Mouse (Mus musculus): ENCODE measurements around the gene Foxp1. TPM values are rescaled to one million over a fixed set of nuclear protein-coding genes. Genes with fewer than 3 reads are reported as not detected.

The Foxp1 gene
- total RNA-seq, 2 experiments from 2014 or later: 35.0 to 46.2 TPM

GRCm38 (mm10) chr6:99182777-99183176, 339.7 kb downstream of the Foxp1 start:
- no peak for ATAC-seq (replicated peaks; ENCODE audit: low FRiP score, low TSS enrichment, poor library complexity, severe bottlenecking)

- no peak for ATAC-seq (replicated peaks; ENCODE audit: low FRiP score, low TSS enrichment, poor library complexity, severe bottlenecking)
Observed at GRCm38 (mm10) chr6:99176216-99176615, 346.3 kb downstream of the Foxp1 start.

GRCm38 (mm10) chr6:99175377-99175776, 347.1 kb downstream of the Foxp1 start:
- no peak for ATAC-seq (replicated peaks; ENCODE audit: low FRiP score, low TSS enrichment, poor library complexity, severe bottlenecking)

- ATAC-seq (replicated peaks; ENCODE audit: low FRiP score, low TSS enrichment, poor library complexity, severe bottlenecking): no peak
Observed at GRCm38 (mm10) chr6:99173902-99174210, 348.7 kb downstream of the Foxp1 start.

- peak; percentile 52 for ATAC-seq (replicated peaks; ENCODE audit: low FRiP score, low TSS enrichment, poor library complexity, severe bottlenecking)
Observed at GRCm38 (mm10) chr6:99173066-99173901, 349.2 kb downstream of the Foxp1 start.

- ATAC-seq (replicated peaks; ENCODE audit: low FRiP score, low TSS enrichment, poor library complexity, severe bottlenecking): no peak
Observed at GRCm38 (mm10) chr6:99172589-99172986, 349.9 kb downstream of the Foxp1 start.

GRCm38 (mm10) chr6:99171901-99172588, 350.5 kb downstream of the Foxp1 start:
- ATAC-seq (replicated peaks; ENCODE audit: low FRiP score, low TSS enrichment, poor library complexity, severe bottlenecking): peak; percentile 49

GRCm38 (mm10) chr6:99171281-99171825, 351.2 kb downstream of the Foxp1 start:
- ATAC-seq (replicated peaks; ENCODE audit: low FRiP score, low TSS enrichment, poor library complexity, severe bottlenecking): no peak

- no peak for ATAC-seq (replicated peaks; ENCODE audit: low FRiP score, low TSS enrichment, poor library complexity, severe bottlenecking)
Observed at GRCm38 (mm10) chr6:99168727-99169126, 353.8 kb downstream of the Foxp1 start.

- ATAC-seq (replicated peaks; ENCODE audit: low FRiP score, low TSS enrichment, poor library complexity, severe bottlenecking): no peak
Observed at GRCm38 (mm10) chr6:99167001-99167400, 355.5 kb downstream of the Foxp1 start.

- no peak for ATAC-seq (replicated peaks; ENCODE audit: low FRiP score, low TSS enrichment, poor library complexity, severe bottlenecking)
Observed at GRCm38 (mm10) chr6:99166169-99166568, 356.4 kb downstream of the Foxp1 start.

GRCm38 (mm10) chr6:99164760-99165159, 357.8 kb downstream of the Foxp1 start:
- ATAC-seq (replicated peaks; ENCODE audit: low FRiP score, low TSS enrichment, poor library complexity, severe bottlenecking): no peak

GRCm38 (mm10) chr6:99162716-99163115, 359.8 kb downstream of the Foxp1 start:
- no peak for ATAC-seq (replicated peaks; ENCODE audit: low FRiP score, low TSS enrichment, poor library complexity, severe bottlenecking)

- no peak for ATAC-seq (replicated peaks; ENCODE audit: low FRiP score, low TSS enrichment, poor library complexity, severe bottlenecking)
Observed at GRCm38 (mm10) chr6:99160348-99160693, 362.2 kb downstream of the Foxp1 start.

GRCm38 (mm10) chr6:99159452-99160347, 362.8 kb downstream of the Foxp1 start:
- no peak for ATAC-seq (replicated peaks; ENCODE audit: low FRiP score, low TSS enrichment, poor library complexity, severe bottlenecking)

- 0 out of 2 replicates have a peak, but pooled peaks have one; percentile 45 for ATAC-seq (replicated peaks; ENCODE audit: low FRiP score, low TSS enrichment, poor library complexity, severe bottlenecking)
Observed at GRCm38 (mm10) chr6:99153682-99154081, 368.8 kb downstream of the Foxp1 start.

- no peak for ATAC-seq (replicated peaks; ENCODE audit: low FRiP score, low TSS enrichment, poor library complexity, severe bottlenecking)
Observed at GRCm38 (mm10) chr6:99146400-99146905, 376.1 kb downstream of the Foxp1 start.

GRCm38 (mm10) chr6:99145033-99145432, 377.5 kb downstream of the Foxp1 start:
- no peak for ATAC-seq (replicated peaks; ENCODE audit: low FRiP score, low TSS enrichment, poor library complexity, severe bottlenecking)

GRCm38 (mm10) chr6:99143756-99144036, 378.8 kb downstream of the Foxp1 start:
- ATAC-seq (replicated peaks; ENCODE audit: low FRiP score, low TSS enrichment, poor library complexity, severe bottlenecking): no peak
